Mouse (Mus musculus) spleen, embryonic (tissue): ENCODE measurements around the gene Nhlh1.

Experiments
- CTCF ChIA-PET: fragments of 350-600 bp; sonication (Branson Sonifier 250); formaldehyde crosslinking; loops from one replicate; lab custom pipeline; 2022; lab: Charles Lee

Nhlh1 gene

DNA sequence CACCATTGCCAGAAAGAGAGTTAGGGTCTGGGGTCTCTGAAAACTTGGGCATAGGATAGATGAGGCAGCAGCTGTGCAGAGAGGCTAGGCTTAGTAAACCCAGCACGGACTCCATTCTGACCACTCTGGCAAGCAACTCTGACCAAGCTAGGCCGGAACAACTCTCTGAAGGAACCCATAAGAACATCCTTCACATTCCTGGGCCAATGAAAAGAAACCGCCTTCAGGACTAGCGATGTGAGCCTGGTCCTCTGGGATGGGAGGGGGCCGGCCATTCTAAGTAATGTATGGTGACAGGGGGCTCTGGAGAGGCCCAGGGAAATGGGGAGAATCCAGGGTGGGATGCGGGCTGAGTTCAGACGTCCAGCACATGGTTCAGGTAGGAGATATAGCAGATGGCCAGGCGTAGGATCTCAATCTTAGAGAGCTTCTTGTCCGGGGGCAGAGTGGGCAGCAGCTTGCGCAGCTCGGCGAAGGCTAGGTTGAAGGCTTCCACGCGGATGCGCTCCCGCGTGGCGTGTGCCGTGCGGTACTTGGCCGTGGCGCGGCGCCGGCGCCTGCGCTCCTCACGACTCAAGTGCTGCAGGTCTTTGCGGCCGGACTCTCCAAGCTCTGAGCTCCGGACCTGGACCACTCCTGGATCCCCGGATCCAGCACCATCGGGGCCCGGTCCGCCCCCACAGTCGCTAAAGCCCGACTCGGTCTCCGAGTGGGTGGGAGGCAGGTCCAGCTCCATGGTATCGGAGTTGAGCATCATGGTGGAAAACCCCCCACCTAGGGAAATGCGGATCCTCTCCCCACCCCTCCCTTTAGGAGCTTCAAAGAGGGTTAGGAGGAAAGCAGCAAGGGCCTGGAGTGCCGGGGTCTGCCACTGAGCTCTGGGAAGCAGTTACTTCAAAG, 3.6 kb downstream of the Nhlh1 start:
- CTCF ChIA-PET: no interaction called here

GRCm38 (mm10) chr1:172052766-172053279, 4.5 kb downstream of the Nhlh1 start:
- CTCF ChIA-PET: no interaction called here

DNA sequence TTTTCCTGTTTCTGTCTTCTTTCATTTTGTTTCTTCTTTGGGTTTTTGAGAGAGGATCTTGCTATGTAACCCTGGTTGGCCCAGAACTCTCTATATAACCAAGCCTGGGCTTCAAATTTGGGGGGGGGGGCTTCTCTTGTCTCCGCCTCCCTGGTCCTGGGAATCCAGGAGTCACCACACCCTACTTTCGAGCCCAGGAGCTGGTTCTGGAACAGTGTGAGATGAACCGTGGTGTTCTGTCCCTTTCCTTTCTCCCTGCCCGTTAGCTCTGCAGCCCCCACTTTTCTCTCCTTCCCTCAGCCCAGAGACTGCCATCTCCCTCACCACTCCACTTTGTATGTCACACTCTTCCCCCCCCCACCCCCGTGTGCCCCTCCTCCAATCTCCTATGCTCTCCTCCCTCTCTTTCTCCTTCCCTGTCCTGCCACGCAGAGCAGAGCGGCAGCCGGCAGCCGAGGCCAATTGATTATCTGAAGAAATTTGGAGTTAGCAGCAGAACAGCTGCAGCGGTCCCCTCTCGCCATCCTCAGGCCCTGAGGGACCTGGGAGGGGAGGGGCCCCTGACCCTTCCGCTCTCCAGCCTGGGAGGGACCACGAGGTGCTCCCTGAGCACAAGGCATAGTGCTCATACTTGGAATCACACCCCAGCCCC, 8.1 kb downstream of the Nhlh1 start:
- CTCF ChIA-PET: interaction anchor here (0.6 to 0.7 kb wide), 3 partner anchors 40 to 862 kb away, joined by 3 to 9 read pairs (median 4); no protein-coding TSS in a partner anchor

DNA sequence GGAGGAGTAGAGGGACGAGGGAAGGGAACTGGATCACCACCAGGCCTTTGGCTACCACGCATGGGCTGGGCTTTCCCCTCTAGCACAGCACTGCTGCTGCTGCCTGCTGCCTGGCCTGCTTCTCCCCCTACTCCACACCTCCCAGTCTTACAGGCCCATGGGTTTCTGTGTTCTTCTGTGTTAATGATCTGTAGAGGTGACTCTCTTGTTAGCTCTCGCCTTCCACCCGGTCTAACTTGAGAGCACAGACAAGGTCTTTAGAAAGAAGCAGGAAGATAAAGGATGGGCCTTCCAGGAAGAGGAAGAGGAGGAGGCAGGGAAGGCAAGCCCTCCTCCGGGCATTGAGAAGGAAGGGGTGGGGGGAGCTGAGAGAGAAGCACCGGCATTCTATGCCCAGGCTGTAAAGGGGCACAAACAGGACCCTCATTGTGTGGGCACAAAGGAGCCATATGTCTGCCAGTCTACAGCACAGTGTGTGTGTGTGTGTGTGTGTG, 9.1 kb downstream of the Nhlh1 start:
- CTCF ChIA-PET: interaction anchor here (0.7 kb wide), 1 partner anchor 39 kb away, joined by 9 read pairs; no protein-coding TSS in a partner anchor

DNA sequence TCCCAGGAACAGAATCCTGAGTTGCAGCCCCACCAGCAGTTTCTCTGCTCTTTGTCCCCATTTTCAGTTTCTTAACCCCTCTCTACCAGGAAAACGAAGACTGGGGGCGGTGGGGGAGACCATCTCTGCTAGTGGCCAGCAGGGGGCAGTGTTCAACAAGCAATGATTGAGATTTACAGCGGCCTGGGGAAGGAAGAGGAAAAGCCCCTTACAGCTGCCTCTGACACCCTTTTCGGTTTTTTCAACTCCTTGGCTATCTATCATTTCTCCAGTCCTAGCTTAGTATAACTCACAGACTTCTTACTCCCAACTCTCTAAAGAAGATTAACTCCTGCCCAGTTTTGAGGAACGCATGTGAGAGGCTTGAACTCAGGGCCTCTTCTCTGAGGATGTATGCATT, 10.4 kb downstream of the Nhlh1 start:
- CTCF ChIA-PET: no interaction called here

- CTCF ChIA-PET: no interaction called here
Measured at GRCm38 (mm10) chr1:172046410-172046809, 11.0 kb downstream of the Nhlh1 start.

DNA sequence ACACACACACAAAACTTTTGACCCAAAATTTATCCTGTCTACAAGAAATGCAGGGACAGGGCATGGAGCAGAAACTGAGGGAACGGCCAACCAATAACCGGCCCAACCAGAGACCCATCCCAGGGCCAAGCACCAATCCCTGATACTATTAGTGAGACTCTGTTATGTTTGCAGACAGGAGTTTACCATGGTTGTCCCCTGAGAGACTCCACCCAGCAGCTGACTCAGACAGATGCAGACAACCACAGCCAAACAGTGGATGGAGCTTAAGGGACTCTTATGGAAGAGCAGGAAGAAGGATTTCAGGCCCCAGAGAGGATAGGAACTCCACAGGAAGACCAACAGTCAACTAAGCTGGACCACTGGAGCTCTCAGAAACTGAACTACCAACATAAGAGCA, 27.5 kb downstream of the Nhlh1 start:
- CTCF ChIA-PET: no interaction called here

- CTCF ChIA-PET: interaction anchor here (0.8 kb wide), 1 partner anchor 611 kb away, joined by 3 read pairs; no protein-coding TSS in a partner anchor
Measured at GRCm38 (mm10) chr1:172028394-172029275, 28.7 kb downstream of the Nhlh1 start, which contains the start of gene Vangl2. Gene Vangl2 (minus strand): TSS chr1:172028444.

DNA sequence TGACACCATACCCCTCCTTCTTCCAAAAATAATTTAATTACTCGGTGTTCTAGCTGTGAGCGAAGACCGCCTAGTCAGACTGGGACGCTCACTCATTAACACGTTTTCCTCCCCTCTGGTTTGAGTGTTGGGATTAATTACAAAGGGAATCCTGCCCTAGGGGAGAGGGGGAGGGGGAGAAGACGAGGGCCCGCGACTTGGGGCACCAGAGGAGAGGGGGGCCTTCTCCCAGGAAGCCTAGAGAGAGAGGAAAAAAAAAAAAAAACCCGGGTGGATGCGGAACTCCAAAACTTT, 29.6 kb downstream of the Nhlh1 start:
- CTCF ChIA-PET: no interaction called here

GRCm38 (mm10) chr1:172027010-172027808, 30.2 kb downstream of the Nhlh1 start:
- CTCF ChIA-PET: interaction anchor here (0.6 kb wide), 1 partner anchor 55 kb away, joined by 3 read pairs; the partner anchor contains the start of genes Copa and Ncstn

- CTCF ChIA-PET: no interaction called here
Measured at GRCm38 (mm10) chr1:172026201-172026901, 31.0 kb downstream of the Nhlh1 start.

GRCm38 (mm10) chr1:172025201-172025904, 32.0 kb downstream of the Nhlh1 start:
- CTCF ChIA-PET: interaction anchor here (0.7 kb wide), 1 partner anchor 8 kb away, joined by 3 read pairs; no protein-coding TSS in a partner anchor

- CTCF ChIA-PET: no interaction called here
Measured at GRCm38 (mm10) chr1:172024140-172024895, 33.1 kb downstream of the Nhlh1 start.

GRCm38 (mm10) chr1:172019863-172020521, 37.4 kb downstream of the Nhlh1 start:
- CTCF ChIA-PET: no interaction called here

- CTCF ChIA-PET: no interaction called here
Measured at GRCm38 (mm10) chr1:172019339-172019738, 38.0 kb downstream of the Nhlh1 start.

GRCm38 (mm10) chr1:172018336-172019311, 38.7 kb downstream of the Nhlh1 start:
- CTCF ChIA-PET: interaction anchor here (0.6 kb wide), 1 partner anchor 541 kb away, joined by 4 read pairs; no protein-coding TSS in a partner anchor
